Mouse (Mus musculus): ENCODE results near the gene E2f2. TPM values are rescaled to one million over a fixed set of nuclear protein-coding genes. Genes with fewer than 3 reads are reported as not detected.

The E2f2 gene
- total RNA-seq, 4 experiments from 2014 or later: 2.6 to 3.6 (median 2.7) TPM

GRCm38 (mm10) chr4:136206033-136206893, 34.1 kb downstream of the E2f2 start, which contains the start of gene Asap3:
TSS of gene Asap3 (plus strand) at chr4:136206365.
- peak; percentile 93 for DNase-seq

GRCm38 (mm10) chr4:136206943-136207342, 34.7 kb downstream of the E2f2 start:
- no peak for DNase-seq

- DNase-seq: no peak
These were observed 38.7 kb downstream of the E2f2 start for GRCm38 (mm10) chr4:136210931-136211330.

GRCm38 (mm10) chr4:136213629-136214028, 41.4 kb downstream of the E2f2 start:
- peak; percentile 33 for DNase-seq

GRCm38 (mm10) chr4:136214828-136215227, 42.6 kb downstream of the E2f2 start:
- DNase-seq: no peak

GRCm38 (mm10) chr4:136215576-136215975, 43.4 kb downstream of the E2f2 start:
- no peak for DNase-seq

- DNase-seq: no peak
These were observed 44.9 kb downstream of the E2f2 start for GRCm38 (mm10) chr4:136217063-136217462.

- DNase-seq: no peak
These were observed 46.5 kb downstream of the E2f2 start for GRCm38 (mm10) chr4:136218595-136219214.

- DNase-seq: no peak
These were observed 48.1 kb downstream of the E2f2 start for GRCm38 (mm10) chr4:136220133-136220775.

- DNase-seq: no peak
These were observed 51.5 kb downstream of the E2f2 start for GRCm38 (mm10) chr4:136223549-136224239.

GRCm38 (mm10) chr4:136224240-136224559, 52.0 kb downstream of the E2f2 start:
- DNase-seq: no peak

- no peak for DNase-seq
These were observed 52.7 kb downstream of the E2f2 start for GRCm38 (mm10) chr4:136224677-136225460.

GRCm38 (mm10) chr4:136227408-136227807, 55.2 kb downstream of the E2f2 start:
- DNase-seq: no peak

- no peak for DNase-seq
These were observed 56.4 kb downstream of the E2f2 start for GRCm38 (mm10) chr4:136228640-136229039.

- no peak for DNase-seq
These were observed 66.5 kb downstream of the E2f2 start for GRCm38 (mm10) chr4:136238669-136239068.

GRCm38 (mm10) chr4:136239111-136239510, 66.9 kb downstream of the E2f2 start:
- no peak for DNase-seq

GRCm38 (mm10) chr4:136239622-136240021, 67.4 kb downstream of the E2f2 start:
- DNase-seq: peak; percentile 69

- no peak for DNase-seq
These were observed 67.9 kb downstream of the E2f2 start for GRCm38 (mm10) chr4:136240123-136240522.

GRCm38 (mm10) chr4:136240955-136241354, 68.8 kb downstream of the E2f2 start:
- DNase-seq: no peak

- no peak for DNase-seq
These were observed 70.0 kb downstream of the E2f2 start for GRCm38 (mm10) chr4:136242065-136242703.

- DNase-seq: no peak
These were observed 70.5 kb downstream of the E2f2 start for GRCm38 (mm10) chr4:136242728-136243127.

Data from adrenal gland, adult 8-10 months (tissue).